16 mouse cellular contexts compared by ENCODE assay signal in the genomic region with DNA sequence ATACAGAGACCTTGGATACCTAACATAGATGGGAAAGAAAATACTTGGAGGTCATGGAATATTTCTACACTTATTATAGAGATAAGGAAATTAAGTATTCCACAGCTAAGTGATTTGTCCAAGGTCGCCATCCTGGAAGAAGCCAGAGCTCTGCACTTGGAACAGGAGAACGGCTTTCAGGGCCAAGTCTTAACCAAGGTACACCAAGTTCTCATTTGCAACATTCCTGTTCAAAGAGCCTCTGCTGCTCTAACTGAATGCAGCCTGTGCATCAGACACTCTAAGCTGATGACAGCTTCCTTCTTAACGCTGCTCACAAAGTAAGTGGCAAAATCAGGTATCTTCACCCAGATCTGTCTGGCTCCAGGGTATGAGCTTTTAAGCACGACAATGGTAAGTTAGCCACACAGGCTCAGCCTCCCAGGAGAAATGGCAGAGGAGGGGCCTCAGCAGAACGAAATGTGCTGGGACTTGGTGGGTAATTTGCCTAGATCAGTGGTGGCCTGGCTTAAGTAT. TPM values are rescaled to one million over a fixed set of nuclear protein-coding genes. Genes with fewer than 3 reads are reported as not detected.
DNase-seq lines count a peak whose midpoint lies in the region; ATAC-seq lines count a peak whose summit lies in the region.
"Had no signal": no experiment of that assay in that cellular context is flagged by ENCODE, and none has a peak within 500 bp of the region (broad histone marks: within the 10 kb centered on the region; RNA-seq: fewer than 3 reads in every experiment).

No protein-coding gene starts in this region.

- H3K36me3 ChIP-seq in limb, embryonic 11.5 days (ENCODE audit: control insufficient read depth, insufficient read depth, low read length): no peaks in the 10 kb centered on the region
- no peaks in the 10 kb centered on the region for H3K36me3 ChIP-seq in limb, embryonic 10.5 days
- H3K36me3 ChIP-seq in heart, embryonic 14.5 days (ENCODE audit: control insufficient read depth, insufficient read depth, low read length): no peaks in the 10 kb centered on the region
- H3K36me3 ChIP-seq in liver, embryonic 11.5 days (ENCODE audit: control insufficient read depth, insufficient read depth, low read length): no peaks in the 10 kb centered on the region
- H3K36me3 ChIP-seq: embryonic facial prominence, embryonic 10.5 days; forebrain, embryonic 12.5 days; hindbrain, embryonic 12.5 days had no signal

- no peak overlapping the region for H3K4me2 ChIP-seq in limb, embryonic 11.5 days (ENCODE audit: low read depth, severe bottlenecking)
- H3K4me2 ChIP-seq in heart, embryonic 14.5 days (ENCODE audit: low read length): 0 out of 2 replicates have a peak overlapping the region, but pooled peaks have one; percentile 25
- no peak overlapping the region for H3K4me2 ChIP-seq in liver, embryonic 11.5 days
- H3K4me2 ChIP-seq: forebrain, embryonic 12.5 days; hindbrain, embryonic 12.5 days had no signal

- intact Hi-C loops in heart, postnatal 36 days (cut with DNase I): no loop called here

- H3K9me3 ChIP-seq in limb, embryonic 11.5 days (ENCODE audit: control insufficient read depth, low read length): no peaks in the 10 kb centered on the region
- no peaks in the 10 kb centered on the region for H3K9me3 ChIP-seq in limb, embryonic 10.5 days (replicated peaks)
- H3K9me3 ChIP-seq in heart, embryonic 14.5 days (ENCODE audit: control insufficient read depth, low read length): no peaks in the 10 kb centered on the region
- H3K9me3 ChIP-seq in liver, embryonic 11.5 days (ENCODE audit: control insufficient read depth, low read length): no peaks in the 10 kb centered on the region
- H3K9me3 ChIP-seq: embryonic facial prominence, embryonic 10.5 days; forebrain, embryonic 12.5 days; hindbrain, embryonic 12.5 days had no signal

- peak; percentile 44 to 78 for DNase-seq in heart, adult 18-20 months
- no peak for DNase-seq in heart, postnatal 36 days
- DNase-seq in limb, embryonic 11.5 days (ENCODE audit: low spot score): peak; percentile 19
- DNase-seq in limb, embryonic 10.5 days (ENCODE audit: low spot score): no peak
- DNase-seq in retina, postnatal 1 day: no peak
- no peak for DNase-seq in liver, embryonic 11.5 days (ENCODE audit: low spot score)
- DNase-seq: B cell, adult 2 months; cerebellum, adult 8-10 months; lung, adult 18-20 months; thymus, postnatal 4 days had no signal

- no peaks in the 10 kb centered on the region for H3K4me1 ChIP-seq in limb, embryonic 11.5 days (ENCODE audit: control insufficient read depth, insufficient read depth, low read length)
- peaks cover 3% of the 10 kb centered on the region; the same call in 1 of the 2 replicates for H3K4me1 ChIP-seq in limb, embryonic 10.5 days
- H3K4me1 ChIP-seq in heart, embryonic 14.5 days (ENCODE audit: control insufficient read depth in 2 of 2, insufficient read depth in 2 of 2, low read length in 2 of 2): peaks cover 2 to 7% of the 10 kb centered on the region in 2 experiments; a peak in 3 of 4 replicates
- H3K4me1 ChIP-seq in liver, embryonic 11.5 days (replicated peaks; ENCODE audit: control insufficient read depth, insufficient read depth, low read length): no peaks in the 10 kb centered on the region; the same call in 1 of the 2 replicates
- H3K4me1 ChIP-seq: embryonic facial prominence, embryonic 10.5 days; hindbrain, embryonic 12.5 days had no signal

- ATAC-seq in limb, embryonic 11.5 days (ENCODE audit: insufficient number of reproducible peaks, low FRiP score, low TSS enrichment, low read depth): no peak
- no peak for ATAC-seq in heart, embryonic 14.5 days (ENCODE audit: insufficient number of reproducible peaks, insufficient read depth, low FRiP score, low read depth)
- no peak for ATAC-seq in liver, embryonic 11.5 days (replicated peaks; ENCODE audit: low FRiP score)

- H3K9ac ChIP-seq in limb, embryonic 11.5 days (ENCODE audit: low read length): no peak overlapping the region
- no peak overlapping the region for H3K9ac ChIP-seq in heart, embryonic 14.5 days (ENCODE audit: low read length)
- H3K9ac ChIP-seq in liver, embryonic 11.5 days (ENCODE audit: low read depth, low read length): no peak overlapping the region
- H3K9ac ChIP-seq: forebrain, embryonic 12.5 days; hindbrain, embryonic 12.5 days had no signal

- H3K4me3 ChIP-seq in limb, embryonic 11.5 days (ENCODE audit: low read depth, low read length): no peak overlapping the region
- no peak overlapping the region for H3K4me3 ChIP-seq in limb, embryonic 10.5 days
- H3K4me3 ChIP-seq in heart, embryonic 14.5 days (ENCODE audit: control insufficient read depth in 1 of 2, insufficient read depth in 1 of 2, low read depth in 1 of 2, low read length in 2 of 2): no peak overlapping the region
- no peak overlapping the region for H3K4me3 ChIP-seq in liver, embryonic 11.5 days (ENCODE audit: low read depth, low read length)
- H3K4me3 ChIP-seq: embryonic facial prominence, embryonic 10.5 days; forebrain, embryonic 12.5 days; hindbrain, embryonic 12.5 days had no signal

- H3K27ac ChIP-seq in limb, embryonic 11.5 days (replicated peaks; ENCODE audit: low read depth, low read length): no peak overlapping the region
- no peak overlapping the region for H3K27ac ChIP-seq in limb, embryonic 10.5 days
- no peak overlapping the region for H3K27ac ChIP-seq in heart, embryonic 14.5 days (replicated peaks in 1 of 2; ENCODE audit: control insufficient read depth in 1 of 2, insufficient read depth in 1 of 2, low read depth in 2 of 2, low read length in 2 of 2)
- H3K27ac ChIP-seq in liver, embryonic 11.5 days (ENCODE audit: low read depth, low read length): no peak overlapping the region
- H3K27ac ChIP-seq: embryonic facial prominence, embryonic 10.5 days; forebrain, embryonic 12.5 days; hindbrain, embryonic 12.5 days; kidney, postnatal 0 days; stomach, postnatal 0 days had no signal

- WGBS in limb, embryonic 11.5 days: 59% methylated on average over 5 of the region's 5 CpGs
- 54% methylated on average over 5 of the region's 5 CpGs for WGBS in limb, embryonic 10.5 days
- WGBS in heart, embryonic 14.5 days: 16% methylated on average over 5 of the region's 5 CpGs
- WGBS in liver, embryonic 11.5 days: 54% methylated on average over 5 of the region's 5 CpGs

- no peaks in the 10 kb centered on the region for H3K27me3 ChIP-seq in limb, embryonic 11.5 days (ENCODE audit: control insufficient read depth, insufficient read depth, low read length)
- no peaks in the 10 kb centered on the region for H3K27me3 ChIP-seq in limb, embryonic 10.5 days (ENCODE audit: low read depth, poor library complexity, severe bottlenecking)
- H3K27me3 ChIP-seq in heart, embryonic 14.5 days (ENCODE audit: control insufficient read depth, insufficient read depth, low read length): no peaks in the 10 kb centered on the region
- no peaks in the 10 kb centered on the region for H3K27me3 ChIP-seq in liver, embryonic 11.5 days (replicated peaks; ENCODE audit: control insufficient read depth, insufficient read depth, low read length)
- H3K27me3 ChIP-seq: forebrain, embryonic 12.5 days; hindbrain, embryonic 12.5 days had no signal

RNA-seq across cellular contexts. Expression of gene Cobll1, which starts 11.4 kb away (rescaled TPM):
- total RNA-seq in heart, adult 18-20 months (2021): 10 to 100 TPM; 53.6 to 62.6 TPM
- 10 to 100 TPM; 66.8 to 78.2 TPM for total RNA-seq in heart, postnatal 36 days (2021)
- polyA plus RNA-seq in limb, embryonic 11.5 days (2014; fragmentation: Nextera tagmentation; extraction: Ambion mirVana): 1.6 and 2.8 TPM in 2 replicates
- polyA plus RNA-seq in limb, embryonic 10.5 days (2016; fragmentation: Nextera tagmentation; extraction: Ambion mirVana): 3.2 and 3.9 TPM in 2 replicates
- 10.6 and 13.2 TPM in 2 replicates for polyA plus RNA-seq in heart, embryonic 14.5 days (2014; fragmentation: Nextera tagmentation; extraction: Ambion mirVana)
- polyA plus RNA-seq in liver, embryonic 11.5 days (2014; fragmentation: Nextera tagmentation; extraction: Ambion mirVana): 5.8 and 6.4 TPM in 2 replicates

Comparison
In these comparisons a context has a peak if more than half of its experiments do, and no peak if none do; other contexts are left out.
1. DNase-seq: peak in heart, adult 18-20 months (2 of 2) and limb, embryonic 11.5 days (single experiment); none in heart, postnatal 36 days (0 of 2), limb, embryonic 10.5 days (single experiment), retina, postnatal 1 day (single experiment) and liver, embryonic 11.5 days (single experiment).